Mouse (Mus musculus): ENCODE results near the gene Lsamp.

DNA sequence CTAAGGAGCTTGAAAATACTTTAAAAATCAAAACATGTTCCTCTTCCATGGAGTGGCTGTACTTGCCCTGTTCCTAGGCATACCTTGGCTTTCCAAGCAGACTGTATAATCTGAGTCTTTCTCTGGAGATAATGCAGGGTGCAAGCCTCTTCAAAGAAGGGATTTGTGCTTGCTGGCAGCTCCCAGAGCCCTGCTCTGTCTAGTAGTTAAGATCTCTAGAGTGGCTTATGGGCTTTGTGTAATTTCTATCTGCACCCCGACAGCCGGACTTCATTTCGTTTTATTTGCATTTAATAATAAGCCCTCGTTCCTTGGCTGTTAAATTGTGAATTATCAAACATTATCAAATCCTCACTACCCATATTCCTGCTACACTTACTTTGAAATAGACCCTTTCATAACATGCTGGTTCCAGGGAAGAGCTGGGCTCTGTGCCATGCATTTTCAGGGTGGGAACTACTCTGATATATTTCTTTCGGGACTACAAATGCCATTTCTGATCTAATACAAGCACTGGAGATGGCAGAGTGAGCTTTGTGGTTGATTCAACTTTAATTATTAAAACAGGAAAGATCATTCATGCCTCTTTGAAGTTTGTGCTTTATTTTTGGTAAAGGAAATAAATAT lies 1604.6 kb downstream of the Lsamp start:
- TF ChIP-seq CTCF (IDR thresholded peaks at IDR 0.05) (no peak), POLR2A (IDR thresholded peaks at IDR 0.05; ENCODE audit: insufficient read depth, low read depth, low read length) (no peak), EP300 (IDR thresholded peaks at IDR 0.05; ENCODE audit: insufficient read depth, low read depth, low read length) (no peak)
